Mouse (Mus musculus): ENCODE data around the gene Lgals4. TPM values are rescaled to one million over a fixed set of nuclear protein-coding genes. Genes with fewer than 3 reads are reported as not detected.

The Lgals4 gene
- polyA plus RNA-seq, 1 experiment = 4,043 TPM

- WGBS = 4% methylated on average over 27 of the region's 27 CpGs
- no peak for DNase-seq (ENCODE audit: low read depth, low spot score)
Measured at GRCm38 (mm10) chr7:28888701-28889161, 55.1 kb downstream of the Lgals4 start.

Other genes starting within 250 kb of the Lgals4 start
- gene Samd4b, start 235.7 kb upstream of the Lgals4 start, polyA plus RNA-seq (2012; rRNA removed) = 45.3 and 61.6 TPM in 2 replicates
- gene Pak4, start 235.7 kb upstream of the Lgals4 start, polyA plus RNA-seq (2012; rRNA removed) = 52.1 and 72.9 TPM in 2 replicates
- not detected in 2 replicates for gene Acp7, start 202.5 kb upstream of the Lgals4 start, polyA plus RNA-seq (2012; rRNA removed)
- 1.6 and 1.8 TPM in 2 replicates for gene Fbxo27, start 141.0 kb upstream of the Lgals4 start, polyA plus RNA-seq (2012; rRNA removed)
- gene Fbxo17, start 117.0 kb upstream of the Lgals4 start, polyA plus RNA-seq (2012; rRNA removed) = 0.89 TPM in 2 replicates
- 67.1 and 70.6 TPM in 2 replicates for gene Mrps12, start 92.0 kb upstream of the Lgals4 start, polyA plus RNA-seq (2012; rRNA removed)
- 25.0 and 27.4 TPM in 2 replicates for gene Sars2, start 91.9 kb upstream of the Lgals4 start, polyA plus RNA-seq (2012; rRNA removed)
- not detected in 2 replicates for gene Ccer2, start 77.7 kb upstream of the Lgals4 start, polyA plus RNA-seq (2012; rRNA removed)
- 40.2 and 53.9 TPM in 2 replicates for gene Sirt2, start 67.1 kb upstream of the Lgals4 start, polyA plus RNA-seq (2012; rRNA removed)
- 56.7 and 72.9 TPM in 2 replicates for gene Nfkbib, start 66.3 kb upstream of the Lgals4 start, polyA plus RNA-seq (2012; rRNA removed)
- gene Rinl, start 44.9 kb upstream of the Lgals4 start, polyA plus RNA-seq (2012; rRNA removed) = 6.4 and 7.5 TPM in 2 replicates
- gene Hnrnpl, start 25.3 kb upstream of the Lgals4 start, polyA plus RNA-seq (2012; rRNA removed) = 273 and 275 TPM in 2 replicates
- gene Ech1, start 8.6 kb upstream of the Lgals4 start, polyA plus RNA-seq (2012; rRNA removed) = 244 and 306 TPM in 2 replicates
- 0.59 and 1.9 TPM in 2 replicates for gene Lgals7, start 30.0 kb downstream of the Lgals4 start, polyA plus RNA-seq (2012; rRNA removed)
- 0.14 and 0.22 TPM in 2 replicates for gene Capn12, start 47.6 kb downstream of the Lgals4 start, polyA plus RNA-seq (2012; rRNA removed)
- gene Actn4, start 128.5 kb downstream of the Lgals4 start, polyA plus RNA-seq (2012; rRNA removed) = 542 and 776 TPM in 2 replicates
- 281 and 323 TPM in 2 replicates for gene Eif3k, start 148.0 kb downstream of the Lgals4 start, polyA plus RNA-seq (2012; rRNA removed)
- gene Map4k1, start 148.2 kb downstream of the Lgals4 start, polyA plus RNA-seq (2012; rRNA removed) = 21.4 and 27.4 TPM in 2 replicates